Mouse (Mus musculus) heart, adult 8-10 months (tissue): ENCODE results near the gene Ostm1. TPM values are rescaled to one million over a fixed set of nuclear protein-coding genes. Genes with fewer than 3 reads are reported as not detected.

Source experiments
- DNase-seq: peaks from one replicate; pipeline ENCODE4 v3.0.0; 2022; ENCODE audit warnings: low spot score
- total RNA-seq, 4 experiments: library from RNA; stranded (reverse); gene quantifications; 2 replicates each; pipeline ENCODE4 v1.2.4; 2022

Gene Ostm1
- 10 to 100 TPM; 20.3 to 23.7 (median 21.8) TPM for total RNA-seq

DNA sequence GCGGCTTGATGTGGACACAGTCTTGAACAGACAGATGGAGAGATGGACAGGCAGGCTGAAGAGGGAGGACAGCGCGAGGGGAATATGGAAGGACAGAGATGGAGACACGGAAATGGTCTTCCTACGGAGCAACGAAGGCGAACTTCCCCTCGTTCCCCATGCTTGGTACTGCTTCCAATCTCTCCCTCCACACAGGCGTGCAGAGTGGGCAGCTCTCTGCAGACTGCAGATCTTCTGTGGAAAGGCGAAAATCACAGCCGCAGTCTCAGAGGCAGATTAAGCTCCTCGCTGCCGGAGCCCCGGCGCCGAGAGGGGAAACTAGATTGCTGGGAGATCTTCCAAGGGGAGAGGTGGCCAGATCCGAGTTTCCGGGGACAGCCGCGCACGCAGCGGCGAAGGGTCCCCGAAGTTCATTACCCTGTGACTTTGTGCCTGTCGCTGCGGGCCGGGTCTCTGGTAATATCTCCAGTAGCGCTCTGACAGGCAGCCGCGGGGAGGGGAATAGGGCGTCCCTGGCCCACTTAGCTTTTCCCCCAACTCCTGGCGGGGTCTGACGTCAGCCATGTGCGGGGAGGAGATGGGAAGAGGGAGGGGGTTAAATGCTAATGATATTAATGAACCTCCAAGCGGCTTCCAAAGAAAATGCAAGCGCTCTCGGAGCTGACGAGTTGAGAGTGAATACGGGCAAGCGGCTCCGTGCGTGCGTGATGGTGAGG, at the start of gene Ostm1, which contains the start of gene Nr2e1:
Gene Ostm1, plus strand, starts transcription at position 666 of the 716 bp plus-strand sequence.
Gene Nr2e1, minus strand, starts transcription at position 476 of the 716 bp plus-strand sequence.
- DNase-seq: no peak

DNA sequence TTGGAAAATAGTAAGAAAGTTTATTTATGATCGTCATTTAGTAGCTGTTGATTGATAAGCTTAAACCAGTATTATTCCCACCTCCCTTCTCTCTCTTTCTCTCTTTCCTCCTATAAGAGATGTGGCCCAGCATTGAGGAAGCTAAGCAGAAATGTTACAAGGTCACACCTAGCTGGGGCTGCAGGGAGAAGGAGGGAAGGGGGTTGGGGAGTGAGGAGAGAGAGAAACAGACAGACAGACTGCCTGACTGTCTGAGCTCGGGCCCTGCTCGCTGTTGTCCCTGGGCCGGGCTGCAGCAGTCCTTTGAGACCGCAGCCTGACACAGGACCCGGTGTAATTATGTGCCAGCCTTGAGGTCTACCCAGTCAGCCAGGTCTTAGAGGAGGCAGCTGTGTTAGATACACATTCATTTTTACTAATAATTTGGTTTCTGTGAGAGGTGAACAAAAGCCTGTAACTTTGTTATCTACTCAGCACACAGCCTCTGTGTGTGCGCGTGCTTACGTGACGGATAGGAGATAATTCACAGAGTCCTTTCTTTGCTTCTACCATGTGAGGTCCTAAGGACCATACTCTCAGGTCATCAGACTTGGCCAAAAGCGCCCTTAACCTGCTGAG, 49.7 kb upstream of the Ostm1 start:
- DNase-seq: no peak

DNA sequence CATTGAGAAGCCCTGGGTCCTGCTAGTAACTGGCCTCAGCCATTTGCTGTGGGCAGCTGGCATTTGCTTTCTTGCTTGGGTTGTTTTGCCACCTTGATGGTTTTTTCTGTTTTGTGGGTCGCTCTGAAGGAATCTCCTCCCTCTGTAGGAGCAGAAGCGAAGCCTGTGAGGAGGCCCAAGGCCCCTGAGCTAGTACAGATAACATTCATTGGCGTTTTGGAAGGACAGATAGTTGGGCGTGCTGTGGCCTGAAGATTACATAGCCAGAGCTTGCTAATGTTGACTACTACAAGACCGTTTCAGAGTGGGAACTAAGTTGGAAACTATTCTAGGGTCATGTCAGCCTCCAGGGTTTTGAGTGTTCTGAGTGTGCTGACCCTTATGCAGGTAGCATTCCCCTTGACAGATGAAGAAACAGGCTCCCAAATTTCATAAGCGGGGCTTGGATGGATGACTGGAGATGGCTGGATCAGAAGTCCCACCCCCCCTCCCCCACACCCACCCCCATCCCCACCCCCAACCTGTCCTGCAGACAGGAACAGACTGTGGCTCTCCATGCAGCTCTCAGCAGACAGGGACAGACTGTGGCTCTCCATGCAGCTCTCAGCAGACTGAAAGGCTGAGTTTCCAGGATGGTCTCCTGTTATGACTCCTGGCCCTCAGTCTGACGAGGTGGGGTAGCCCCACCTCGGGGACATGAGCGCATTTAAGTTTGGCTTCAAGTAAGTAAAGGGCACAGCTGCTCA, 45.9 kb upstream of the Ostm1 start:
- no peak for DNase-seq

DNA sequence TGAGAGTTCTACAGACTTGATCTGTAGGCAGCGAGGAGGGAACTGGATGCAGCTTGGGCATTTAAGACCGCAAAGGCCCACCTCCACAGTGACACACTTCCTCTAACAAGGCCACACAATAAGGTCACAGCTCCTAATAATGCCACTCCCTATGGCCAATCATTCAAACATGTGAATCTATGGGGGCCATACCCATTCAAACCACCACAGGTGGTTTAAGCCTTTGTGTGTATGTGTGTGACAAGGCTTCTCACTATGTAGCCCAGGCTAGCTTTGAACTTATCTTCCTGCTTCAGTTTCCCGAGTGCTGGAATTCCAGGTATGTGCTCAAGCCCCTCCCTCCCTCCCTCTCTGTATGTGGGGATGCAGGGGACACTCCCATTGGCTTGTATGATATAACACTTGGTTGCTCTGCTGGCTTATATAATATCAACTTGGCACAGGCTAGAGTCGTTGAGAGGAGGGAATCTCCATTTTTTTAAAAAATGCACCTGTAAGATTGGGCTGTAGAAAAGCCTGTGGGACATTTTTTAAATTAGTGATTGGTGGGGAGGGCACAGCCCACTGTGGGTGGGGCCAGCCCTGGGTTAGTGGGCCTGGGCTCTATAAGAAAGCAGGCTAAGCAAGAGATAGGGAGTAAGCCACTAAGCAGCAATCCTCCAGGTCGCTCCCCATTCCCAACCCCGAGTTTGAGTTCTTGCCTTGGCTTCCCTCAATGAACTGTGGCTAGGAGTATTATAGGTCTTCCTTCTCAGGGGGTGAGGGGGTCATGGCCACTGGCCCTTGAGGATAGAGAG, 37.7 kb upstream of the Ostm1 start:
- no peak for DNase-seq

DNA sequence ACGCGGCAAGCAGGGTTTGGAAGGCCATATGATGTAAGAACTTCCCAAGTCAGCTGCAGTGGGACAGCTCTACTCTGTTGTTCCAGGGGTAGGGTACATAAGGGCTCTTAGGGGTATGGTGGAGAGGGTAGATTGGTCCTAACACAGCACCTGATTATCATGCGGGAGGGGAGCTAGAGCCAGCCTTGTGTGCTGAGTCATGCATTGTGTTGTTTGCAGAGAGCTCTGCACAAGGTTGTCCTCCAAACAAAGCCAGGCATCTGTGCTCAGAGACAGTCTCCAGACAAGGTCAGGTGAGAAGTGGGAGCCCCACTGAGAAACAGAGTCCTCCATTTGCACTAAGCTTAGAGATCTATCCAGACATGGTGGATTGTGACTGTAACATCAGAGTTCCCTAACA, 37.1 kb upstream of the Ostm1 start:
- DNase-seq: no peak

DNA sequence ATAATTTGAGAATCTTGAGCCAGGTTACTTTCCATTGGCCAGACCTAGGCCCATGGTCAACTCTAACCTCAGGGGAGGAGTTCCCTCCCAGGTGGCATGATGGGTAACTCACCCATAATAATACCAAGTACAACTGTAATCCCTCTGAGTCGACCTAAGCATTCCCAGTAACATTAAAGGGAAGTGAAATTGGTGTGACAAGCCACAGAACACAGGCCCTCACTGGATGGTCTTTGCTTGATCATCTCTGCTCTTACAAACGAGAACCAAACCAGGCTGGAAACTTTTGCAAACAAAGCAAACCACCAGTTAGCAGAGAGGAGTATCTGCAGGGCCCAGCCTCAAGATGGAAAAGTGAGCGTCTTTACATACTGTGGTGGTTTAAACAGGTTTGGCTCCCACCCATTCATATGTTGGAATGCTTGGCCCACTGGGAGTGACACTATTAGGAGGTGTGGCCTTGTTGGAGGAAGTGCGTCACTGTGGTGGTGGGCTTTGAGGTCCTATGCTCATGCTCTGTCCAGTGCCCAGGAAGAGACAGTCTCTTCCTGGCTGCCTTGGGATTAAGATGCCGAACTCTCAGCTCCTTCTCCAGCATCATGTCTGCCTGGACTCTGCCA, 23.9 kb upstream of the Ostm1 start:
- DNase-seq: no peak

DNA sequence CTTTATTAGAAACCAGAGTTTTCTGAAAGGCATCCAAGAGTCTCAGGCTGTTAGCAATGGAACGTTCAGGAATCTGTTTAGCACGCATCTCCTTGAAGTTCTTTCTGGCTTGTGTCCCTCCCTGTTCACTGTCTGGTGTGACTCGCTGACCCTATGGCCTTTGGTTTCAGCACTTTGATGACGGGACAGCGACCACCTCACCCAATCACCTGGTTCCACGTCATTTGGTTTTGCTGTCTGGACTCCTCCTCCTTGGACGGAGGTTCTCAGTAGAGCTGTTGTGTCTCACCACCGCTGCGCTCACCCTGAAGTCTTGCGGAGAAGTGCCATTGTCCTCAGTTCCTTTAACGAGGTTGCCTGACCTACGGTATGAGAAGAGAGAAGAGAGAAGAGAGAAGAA, 21.4 kb upstream of the Ostm1 start:
- no peak for DNase-seq

DNA sequence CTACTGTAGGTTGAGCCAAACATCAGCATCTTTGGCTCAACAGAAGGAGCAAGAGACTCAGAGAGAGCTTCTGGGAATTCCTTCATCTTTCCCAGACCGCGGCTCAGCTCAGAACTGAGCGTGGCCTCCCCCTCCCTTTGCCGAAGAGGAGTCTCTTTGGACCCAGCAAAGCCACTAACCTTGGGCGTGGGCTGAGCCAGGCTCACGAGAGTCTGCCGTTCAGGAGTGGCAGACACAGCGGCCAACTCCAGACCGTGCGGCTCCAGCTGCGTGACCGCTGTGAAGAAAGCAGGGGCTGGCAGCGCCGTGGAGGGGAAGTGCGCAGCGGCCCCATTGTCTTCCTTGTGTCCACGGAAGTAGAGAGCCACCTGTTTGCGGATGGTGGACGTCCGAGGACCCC, 11.1 kb upstream of the Ostm1 start:
- DNase-seq: no peak

DNA sequence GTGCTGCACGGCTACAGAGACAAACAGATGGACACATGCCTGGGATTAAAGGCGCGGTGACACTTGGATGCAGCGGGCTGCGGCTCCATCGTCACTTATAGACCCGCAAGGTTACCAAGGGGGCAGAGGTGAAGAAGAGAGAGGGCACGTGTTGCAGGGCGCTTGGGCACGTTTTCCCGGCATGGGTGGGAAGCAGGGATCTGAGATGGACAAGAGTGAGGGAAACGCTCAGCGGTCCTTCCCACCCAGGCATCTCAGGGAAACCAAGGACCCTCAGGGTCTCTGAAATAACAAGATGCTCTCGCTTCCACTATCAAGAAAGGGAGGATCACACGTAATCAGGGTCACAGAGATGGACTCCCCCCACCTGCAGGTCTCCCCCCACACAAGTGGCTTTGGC, 10.7 kb upstream of the Ostm1 start:
- DNase-seq: no peak

DNA sequence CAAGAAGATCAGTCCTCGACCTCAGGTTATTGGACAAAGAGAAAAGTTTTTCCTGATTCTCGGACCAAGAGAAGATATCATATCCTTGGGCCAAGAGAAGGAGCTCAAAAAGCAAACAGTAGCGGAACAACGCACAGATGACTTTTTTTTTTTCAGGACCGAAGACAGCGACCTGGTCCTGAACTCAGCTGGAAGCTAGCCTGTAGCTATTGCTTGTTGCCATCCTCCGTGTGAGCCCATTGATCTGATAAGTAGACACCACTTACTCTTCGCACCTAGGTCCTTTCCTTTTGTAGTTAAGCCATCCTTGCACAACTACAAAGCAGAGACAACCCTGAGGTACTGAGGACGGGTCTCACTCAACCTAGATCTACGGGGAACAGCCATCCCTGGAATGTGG, 9.0 kb upstream of the Ostm1 start:
- DNase-seq: no peak

DNA sequence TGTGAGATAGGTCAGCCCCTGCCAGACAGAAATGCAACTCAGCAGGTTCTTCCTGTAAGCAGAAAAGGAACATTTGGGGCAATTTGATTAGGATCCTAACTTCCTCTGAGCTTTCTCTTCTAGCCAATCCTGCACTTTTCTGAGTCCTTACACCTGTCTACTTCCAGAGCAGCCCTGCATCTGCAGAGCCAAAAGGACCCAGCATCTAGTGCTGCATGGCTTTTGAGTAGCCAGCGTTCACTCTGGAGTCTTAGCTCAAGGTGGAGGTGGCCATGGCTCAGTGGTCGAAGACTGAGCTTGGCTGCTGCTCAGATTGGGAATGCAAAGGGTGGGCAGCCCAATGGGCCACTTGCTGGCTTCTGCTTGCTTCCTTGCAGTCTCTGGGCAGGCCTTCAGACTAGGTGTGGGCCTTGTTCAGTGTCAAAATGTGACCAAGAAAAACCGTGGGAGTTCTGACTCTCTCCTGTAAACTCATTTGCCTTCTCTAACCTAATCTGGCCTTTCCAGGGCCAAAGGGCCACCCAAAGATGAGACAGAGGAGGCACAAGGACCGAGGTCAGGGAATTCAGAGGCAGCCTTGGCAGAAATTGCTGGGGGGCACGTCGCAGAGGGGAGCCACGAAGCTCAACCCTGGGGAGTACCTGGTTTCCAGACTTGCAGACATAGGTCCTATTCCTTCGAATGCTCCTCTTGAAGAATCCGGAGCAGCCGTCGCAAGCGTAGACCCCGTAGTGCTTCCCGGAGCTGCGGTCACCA, 5.9 kb upstream of the Ostm1 start:
- no peak for DNase-seq

DNA sequence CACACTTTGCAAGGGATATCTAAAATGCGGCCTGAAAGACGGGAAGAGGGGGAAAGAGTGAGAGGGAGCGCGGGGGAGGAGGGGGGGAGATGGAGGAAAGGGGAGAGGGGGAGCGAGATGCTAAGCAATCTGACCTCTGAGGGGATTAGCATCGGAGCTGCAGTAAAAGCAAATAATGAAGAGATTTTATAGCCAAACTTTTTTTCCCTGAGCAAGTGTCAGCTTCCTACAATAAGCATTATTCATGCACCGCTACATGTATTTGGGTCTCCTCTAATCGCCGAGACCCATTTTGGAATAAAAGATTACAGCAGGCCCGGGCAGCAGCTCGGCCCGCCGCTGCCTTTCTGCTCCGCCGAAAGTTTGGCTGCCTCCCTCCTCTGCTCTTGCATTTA, 5.3 kb upstream of the Ostm1 start:
- DNase-seq: no peak

DNA sequence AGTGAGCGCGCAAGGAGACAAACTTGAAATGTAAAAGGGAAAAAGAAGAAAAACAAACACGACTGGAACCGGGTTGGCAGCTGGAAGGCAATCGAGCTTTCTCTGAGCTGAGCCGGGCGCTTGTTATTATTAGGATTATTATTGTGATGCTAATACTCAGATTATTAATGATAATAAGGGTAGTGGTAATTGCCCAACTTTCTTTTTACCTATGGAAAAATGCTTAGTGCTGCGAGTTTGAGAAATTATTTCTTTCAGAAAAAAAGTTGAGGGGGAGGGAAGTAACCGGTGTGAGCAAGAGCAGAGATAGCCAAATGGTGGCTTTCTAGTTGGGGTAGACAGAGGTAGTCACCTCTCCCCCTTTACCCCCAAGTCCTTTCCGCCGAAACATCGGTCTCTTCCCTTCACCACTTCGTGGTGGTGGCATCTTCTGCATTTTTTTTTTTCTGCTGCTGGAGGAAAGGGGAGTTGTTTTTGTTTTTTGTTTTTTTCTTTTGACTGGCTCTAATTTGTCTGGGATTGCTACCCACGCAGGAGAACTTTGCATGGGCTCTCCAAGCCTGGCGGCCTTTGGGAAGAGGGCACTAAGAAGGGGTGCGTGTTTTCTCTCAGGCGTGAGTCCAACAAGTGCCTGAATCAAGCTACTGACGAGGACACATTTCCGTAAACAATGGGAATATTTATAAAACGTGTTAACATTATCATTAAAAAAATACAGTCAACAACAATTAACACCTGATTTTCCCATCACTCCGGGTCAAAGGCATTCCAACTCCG, 4.7 kb upstream of the Ostm1 start:
- no peak for DNase-seq

DNA sequence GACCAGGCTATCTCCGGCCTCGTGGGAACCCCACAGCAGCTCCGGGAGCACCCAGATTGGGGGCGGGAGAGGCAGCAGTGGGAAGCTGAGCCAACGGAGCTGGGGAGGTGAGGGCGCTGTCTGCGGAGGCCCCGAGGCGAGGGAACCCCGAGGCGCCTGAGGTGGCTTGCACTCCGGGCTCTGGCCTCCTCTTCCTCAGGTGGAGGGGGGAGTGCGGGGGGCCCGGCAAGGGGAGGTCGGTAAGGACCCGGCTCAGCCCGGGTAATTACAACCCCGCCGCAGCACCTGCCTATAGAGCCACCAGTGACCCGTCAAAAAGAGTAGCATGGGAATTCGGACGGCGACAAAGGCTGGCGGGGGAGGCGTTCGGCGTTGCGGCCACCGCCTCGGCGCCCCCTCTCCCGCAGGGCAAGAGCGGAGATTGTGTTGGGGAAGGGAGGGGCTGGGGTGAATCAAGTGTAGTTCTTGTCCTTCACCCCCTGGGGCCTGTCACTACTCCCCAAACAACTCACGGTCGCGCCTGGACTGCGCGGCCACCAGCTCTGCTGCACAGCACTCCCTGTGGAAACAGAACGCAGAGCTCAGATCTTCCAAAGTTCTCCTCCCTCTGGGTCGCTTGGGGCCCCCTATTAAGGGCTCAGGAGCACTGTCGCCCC, 4.0 kb upstream of the Ostm1 start:
- no peak for DNase-seq

DNA sequence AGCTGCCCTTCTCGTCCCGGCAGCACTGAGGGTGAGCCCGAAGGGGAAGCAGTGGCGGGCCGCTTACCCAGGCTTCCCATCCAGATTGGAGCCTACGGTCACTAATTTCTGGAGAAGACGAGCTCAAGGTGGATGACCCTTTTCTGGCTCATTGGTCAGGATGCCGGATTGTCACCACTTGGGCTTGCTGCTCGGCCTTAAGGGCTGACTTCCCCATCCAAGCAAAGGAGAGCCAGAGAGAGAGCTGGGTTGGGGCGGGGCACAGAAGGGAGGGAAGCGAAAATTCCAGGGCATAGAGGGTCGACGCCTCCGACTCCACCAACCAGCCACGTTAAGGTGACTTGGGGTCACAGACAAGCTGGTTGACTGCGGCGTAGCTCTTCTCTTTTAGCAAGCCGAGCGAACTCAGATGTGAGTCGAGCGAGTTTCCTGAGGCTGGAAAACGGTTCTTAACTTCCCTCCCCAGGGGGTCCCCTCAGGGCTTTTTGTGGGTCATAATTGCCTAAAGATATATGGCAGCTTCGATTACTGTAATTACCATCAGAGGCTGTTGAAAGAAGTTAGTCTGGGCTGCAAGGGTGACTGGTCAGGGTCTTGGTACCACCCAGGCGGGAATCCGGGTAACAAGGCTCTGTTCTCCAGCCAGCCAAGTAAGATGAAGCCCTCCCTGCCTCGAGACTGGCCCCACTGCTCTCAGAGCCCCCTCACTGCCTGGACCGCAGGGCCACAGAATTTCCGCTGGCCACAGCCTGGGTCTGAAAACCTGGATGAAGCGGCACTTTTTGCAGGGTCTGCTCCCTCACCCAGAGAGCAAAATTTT, 3.3 kb upstream of the Ostm1 start:
- DNase-seq: no peak

DNA sequence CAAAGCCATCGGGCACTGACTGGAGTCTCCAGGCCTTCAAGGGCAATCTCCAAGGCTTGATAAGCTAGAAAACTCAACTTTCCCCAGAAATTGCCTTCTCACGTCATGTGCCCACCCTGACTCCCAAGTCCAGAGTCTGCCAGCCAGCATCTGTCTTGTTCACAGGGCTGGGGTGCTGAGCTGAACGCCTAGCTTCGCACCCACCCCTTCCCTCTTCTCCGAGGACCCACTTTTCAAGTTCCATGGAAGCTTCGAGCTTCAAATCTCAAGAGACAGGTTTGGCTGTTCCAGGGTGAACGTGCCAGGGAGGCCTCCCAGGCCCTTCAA, 2.7 kb upstream of the Ostm1 start:
- DNase-seq: no peak

DNA sequence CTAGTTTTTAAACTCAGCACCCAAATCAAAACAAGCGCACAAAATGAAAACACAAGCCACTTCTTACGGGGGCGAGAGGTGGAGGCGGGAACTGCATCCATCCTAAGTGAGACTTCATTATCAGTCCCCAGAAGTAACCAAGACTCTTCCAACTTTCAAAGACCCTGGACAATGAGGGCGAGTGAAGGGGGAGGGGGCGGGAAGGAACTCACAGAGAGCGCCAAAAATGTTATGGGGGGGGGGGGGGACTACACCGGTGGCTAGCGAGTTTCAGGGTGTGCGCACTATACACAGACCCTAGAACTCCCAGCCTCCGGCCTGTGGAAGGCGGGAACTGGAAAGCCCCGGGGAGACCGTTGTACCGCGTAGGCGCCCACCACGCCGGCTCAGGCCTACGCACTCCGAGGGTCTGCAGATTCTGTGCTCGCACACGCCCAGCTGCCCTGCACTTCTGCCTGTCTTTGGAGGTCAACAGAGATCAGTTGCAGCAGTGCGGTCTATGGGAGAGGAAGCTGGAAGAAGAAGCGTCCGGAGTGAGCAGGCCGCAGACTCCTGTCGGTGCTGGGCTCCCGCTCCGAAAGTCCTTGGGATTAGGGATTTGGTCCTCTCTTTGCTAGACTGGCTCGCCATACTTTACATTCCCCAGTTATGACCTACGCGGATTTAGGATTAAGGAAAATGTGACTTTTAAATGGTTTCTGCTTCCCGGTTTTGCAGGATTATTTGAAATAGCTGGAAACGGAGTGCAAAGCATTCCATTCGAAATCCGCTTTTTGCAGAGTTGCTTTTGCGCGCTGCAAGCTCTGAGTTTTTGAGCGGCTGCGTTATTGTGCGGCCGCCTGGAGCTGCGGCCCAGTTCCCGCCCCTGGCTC, 1.7 kb upstream of the Ostm1 start:
- DNase-seq: no peak
